Mouse (Mus musculus) neural tube, embryonic 11.5 days (tissue): ENCODE measurements around the gene Thbs4. TPM values are rescaled to one million over a fixed set of nuclear protein-coding genes. Genes with fewer than 3 reads are reported as not detected.
A peak's percentile ranks its signal among the peaks of the same experiment; 100 is the strongest.

Experiments used
- ATAC-seq: fragments of 200-750 bp; cut with Nextera tagmentation; 2 replicates; pipeline ENCODE4 v1.8.0; 2017; ENCODE audit warnings: moderate number of reproducible peaks, mild to moderate bottlenecking, moderate TSS enrichment, moderate library complexity; ENCODE audit not compliant: insufficient read depth, low FRiP score, low TSS enrichment
- DNase-seq: peaks from one replicate; pipeline ENCODE4 v3.0.0-alpha.2; 2015; ENCODE audit warnings: low spot score
- H3K27ac ChIP-seq: fragments of 300-500 bp; sonication (generic); 2 replicates; pipeline ENCODE4 v1.5.1; 2014; ENCODE audit warnings: low read depth, mild to moderate bottlenecking, low read length
- H3K27me3 ChIP-seq: fragments of 300-500 bp; sonication (generic); 2 replicates; pipeline ENCODE4 v1.6.1; 2014; ENCODE audit warnings: mild to moderate bottlenecking, low read length, mixed read lengths; ENCODE audit not compliant: control insufficient read depth, insufficient read depth
- H3K36me3 ChIP-seq: fragments of 300-500 bp; sonication (generic); 2 replicates; pipeline ENCODE4 v1.6.1; 2014; ENCODE audit warnings: mild to moderate bottlenecking, low read length, moderate library complexity, mixed read lengths; ENCODE audit not compliant: control insufficient read depth, insufficient read depth
- H3K4me1 ChIP-seq: fragments of 300-500 bp; sonication (generic); 2 replicates; pipeline ENCODE4 v1.6.1; 2014; ENCODE audit warnings: low read length, mixed read lengths; ENCODE audit not compliant: control insufficient read depth, insufficient read depth
- H3K4me2 ChIP-seq: fragments of 300-500 bp; sonication (generic); 2 replicates; pipeline ENCODE4 v1.6.1; 2014; ENCODE audit warnings: low read depth, mild to moderate bottlenecking, moderate library complexity
- H3K4me3 ChIP-seq: fragments of 300-500 bp; sonication (generic); 2 replicates; pipeline ENCODE4 v1.5.1; 2014; ENCODE audit warnings: low read depth, low read length
- H3K9ac ChIP-seq: fragments of 300-500 bp; sonication (generic); 2 replicates; pipeline ENCODE4 v1.6.1; 2014; ENCODE audit warnings: mild to moderate bottlenecking, low read length
- H3K9me3 ChIP-seq: fragments of 300-500 bp; sonication (generic); 2 replicates; pipeline ENCODE4 v1.6.1; 2016; ENCODE audit warnings: low read length; ENCODE audit not compliant: control insufficient read depth
- WGBS: fragments of 180-500 bp; shearing (Covaris S2); extraction: QIAGEN DNeasy Blood & Tissue Kit; methylation state at CpG from one replicate; pipeline ENCODE4 v1.1.7; 2014; 5-methylcytosine and 5-hydroxymethylcytosine counted together
- polyA plus RNA-seq: library from polyadenylated mRNA; unstranded; fragments of >200 nt; fragmentation: Nextera tagmentation; extraction: Ambion mirVana; gene quantifications from 2 replicates; pipeline ENCODE4 v1.2.1, GENCODE M21; 2014

Thbs4 gene
- polyA plus RNA-seq, 1 experiment from 2014 or later = 1.2 TPM

GRCm38 (mm10) chr13:92705016-92705535 is 89.5 kb downstream of the Thbs4 start:
- ATAC-seq = no peak
- H3K9ac ChIP-seq = no peak overlapping the region
- 93% methylated on average over 7 of the region's 7 CpGs for WGBS
- no peaks in the 10 kb centered on the region for H3K36me3 ChIP-seq
- H3K4me2 ChIP-seq = no peak overlapping the region
- no peaks in the 10 kb centered on the region for H3K9me3 ChIP-seq
- peaks cover 16% of the 10 kb centered on the region for H3K4me1 ChIP-seq
- no peaks in the 10 kb centered on the region for H3K27me3 ChIP-seq
- DNase-seq = no peak
- H3K4me3 ChIP-seq = no peak overlapping the region
- H3K27ac ChIP-seq = peak overlapping the region; percentile 69

- DNase-seq = no peak
- no peaks in the 10 kb centered on the region for H3K9me3 ChIP-seq
- H3K4me1 ChIP-seq = peaks cover 12% of the 10 kb centered on the region
- no peak overlapping the region for H3K4me2 ChIP-seq
- no peak for ATAC-seq
- peak overlapping the region; percentile 80 for H3K27ac ChIP-seq
- H3K9ac ChIP-seq = no peak overlapping the region
- no peaks in the 10 kb centered on the region for H3K27me3 ChIP-seq
- 44% methylated on average over 7 of the region's 7 CpGs for WGBS
- no peaks in the 10 kb centered on the region for H3K36me3 ChIP-seq
- no peak overlapping the region for H3K4me3 ChIP-seq
These were observed 90.4 kb downstream of the Thbs4 start for GRCm38 (mm10) chr13:92704189-92704588.

- ATAC-seq (peak; percentile 85), DNase-seq (peak; percentile 80)
- H3K27me3 ChIP-seq = no peaks in the 10 kb centered on the region
- no peaks in the 10 kb centered on the region for H3K36me3 ChIP-seq
- H3K27ac ChIP-seq = peak overlapping the region; percentile 80
- WGBS = 26% methylated on average over 8 of the region's 8 CpGs
- H3K4me2 ChIP-seq = no peak overlapping the region
- H3K4me1 ChIP-seq = peaks cover 9% of the 10 kb centered on the region
- no peaks in the 10 kb centered on the region for H3K9me3 ChIP-seq
- no peak overlapping the region for H3K4me3 ChIP-seq
- H3K9ac ChIP-seq = no peak overlapping the region; the same call in 1 of the 2 replicates
These were observed 91.2 kb downstream of the Thbs4 start for GRCm38 (mm10) chr13:92703241-92704027.

GRCm38 (mm10) chr13:92702035-92702434 is 92.6 kb downstream of the Thbs4 start:
- Histone ChIP-seq H3K9ac (no peak overlapping the region), H3K27ac (no peak overlapping the region; the same call in 1 of the 2 replicates), H3K9me3 (no peaks in the 10 kb centered on the region), H3K4me3 (no peak overlapping the region), H3K4me1 (peaks cover 9% of the 10 kb centered on the region), H3K36me3 (no peaks in the 10 kb centered on the region), H3K27me3 (no peaks in the 10 kb centered on the region), H3K4me2 (no peak overlapping the region)
- no peak for DNase-seq
- no peak for ATAC-seq
- WGBS = 87% methylated on average over 5 of the region's 5 CpGs

Other genes with a start within 250 kb of the Thbs4 start
- gene Spz1, start 218.6 kb downstream of the Thbs4 start, polyA plus RNA-seq = not detected in 2 replicates
- 18.0 and 21.0 TPM in 2 replicates for gene Serinc5, start 183.7 kb downstream of the Thbs4 start, polyA plus RNA-seq
- 3.8 and 4.3 TPM in 2 replicates for gene Mtx3, start 49.9 kb upstream of the Thbs4 start, polyA plus RNA-seq